Mouse (Mus musculus) CH12.LX (cell line): ENCODE data around the gene Olfr457.
"Not testable (repeated sequence)": the region's sequence is repeated elsewhere in the genome, so short reads cannot be mapped to it uniquely, and the experiment has no call there.

Source experiments
- CTCF ChIP-seq, 2 experiments: IDR thresholded peaks in 1 of 2; conservative IDR thresholded peaks in 1 of 2; 2 replicates each; pipeline ENCODE4 v1.5.1; 2011 to 2012; ENCODE audit warnings: low read depth in 2 of 2, low read length in 2 of 2, improper control_type of control experiment in 1 of 2, inconsistent platforms in 1 of 2, mild to moderate bottlenecking in 1 of 2, moderate library complexity in 1 of 2
- EP300 ChIP-seq: IDR thresholded peaks from 2 replicates; pipeline ENCODE4 v1.6.1; 2011; ENCODE audit warnings: low read length, improper control_type of control experiment
- ETS1 ChIP-seq: conservative IDR thresholded peaks from 2 replicates; pipeline ENCODE4 v1.6.1; 2012; ENCODE audit warnings: low read depth, mild to moderate bottlenecking, inconsistent platforms, low read length, improper control_type of control experiment, moderate library complexity
- HCFC1 ChIP-seq: IDR thresholded peaks from 2 replicates; pipeline ENCODE4 v1.6.1; 2012; ENCODE audit warnings: low read depth, mild to moderate bottlenecking, inconsistent platforms, low read length, improper control_type of control experiment
- MAFK ChIP-seq: IDR thresholded peaks from 2 replicates; pipeline ENCODE4 v1.6.1; 2011; ENCODE audit warnings: low read length, improper control_type of control experiment; ENCODE audit not compliant: insufficient replicate concordance
- MYC ChIP-seq: IDR thresholded peaks from 2 replicates; pipeline ENCODE4 v1.6.1; 2011; ENCODE audit warnings: low read depth, mild to moderate bottlenecking, improper control_type of control experiment, low read length
- POLR2A ChIP-seq: IDR thresholded peaks from 2 replicates; pipeline ENCODE4 v1.6.1; 2011; ENCODE audit warnings: low read depth, mild to moderate bottlenecking, improper control_type of control experiment, low read length
- ZKSCAN1 ChIP-seq: IDR thresholded peaks from 2 replicates; pipeline ENCODE4 v1.6.1; 2012; ENCODE audit warnings: low read depth, inconsistent platforms, low read length, improper control_type of control experiment, borderline replicate concordance

- not testable (repeated sequence) for TF ChIP-seq POLR2A; CTCF (conservative IDR thresholded peaks at IDR 0.05 in 1 of 2, IDR thresholded peaks at IDR 0.05 in 1 of 2; ENCODE audit: low read depth in 2 of 2, low read length in 2 of 2); MYC; MAFK; EP300; ZKSCAN1; ETS1; HCFC1
Measured at GRCm38 (mm10) chr6:42471298-42471697, 4.8 kb downstream of the Olfr457 start.
